Mouse (Mus musculus) gastrocnemius, postnatal 4 days (tissue): ENCODE data around the gene Clmp. TPM values are rescaled to one million over a fixed set of nuclear protein-coding genes. Genes with fewer than 3 reads are reported as not detected.
"Not testable (repeated sequence)": the region's sequence is repeated elsewhere in the genome, so short reads cannot be mapped to it uniquely, and the experiment has no call there.

ENCODE experiments used
- DNase-seq, 2 experiments: peaks; one replicate each; pipeline ENCODE4 v3.0.0; 2021 to 2022; ENCODE audit warnings: low spot score in 2 of 2, mixed read lengths in 2 of 2
- total RNA-seq, 2 experiments: library from RNA; stranded (reverse); gene quantifications; 2 replicates each; pipeline ENCODE4 v1.2.3; 2021

The Clmp gene
- total RNA-seq, 2 experiments from 2014 or later, result 31.1 to 31.8 TPM

- DNase-seq, result no peak
Measured at GRCm38 (mm10) chr9:40730302-40730700, 44.5 kb downstream of the Clmp start.

DNA sequence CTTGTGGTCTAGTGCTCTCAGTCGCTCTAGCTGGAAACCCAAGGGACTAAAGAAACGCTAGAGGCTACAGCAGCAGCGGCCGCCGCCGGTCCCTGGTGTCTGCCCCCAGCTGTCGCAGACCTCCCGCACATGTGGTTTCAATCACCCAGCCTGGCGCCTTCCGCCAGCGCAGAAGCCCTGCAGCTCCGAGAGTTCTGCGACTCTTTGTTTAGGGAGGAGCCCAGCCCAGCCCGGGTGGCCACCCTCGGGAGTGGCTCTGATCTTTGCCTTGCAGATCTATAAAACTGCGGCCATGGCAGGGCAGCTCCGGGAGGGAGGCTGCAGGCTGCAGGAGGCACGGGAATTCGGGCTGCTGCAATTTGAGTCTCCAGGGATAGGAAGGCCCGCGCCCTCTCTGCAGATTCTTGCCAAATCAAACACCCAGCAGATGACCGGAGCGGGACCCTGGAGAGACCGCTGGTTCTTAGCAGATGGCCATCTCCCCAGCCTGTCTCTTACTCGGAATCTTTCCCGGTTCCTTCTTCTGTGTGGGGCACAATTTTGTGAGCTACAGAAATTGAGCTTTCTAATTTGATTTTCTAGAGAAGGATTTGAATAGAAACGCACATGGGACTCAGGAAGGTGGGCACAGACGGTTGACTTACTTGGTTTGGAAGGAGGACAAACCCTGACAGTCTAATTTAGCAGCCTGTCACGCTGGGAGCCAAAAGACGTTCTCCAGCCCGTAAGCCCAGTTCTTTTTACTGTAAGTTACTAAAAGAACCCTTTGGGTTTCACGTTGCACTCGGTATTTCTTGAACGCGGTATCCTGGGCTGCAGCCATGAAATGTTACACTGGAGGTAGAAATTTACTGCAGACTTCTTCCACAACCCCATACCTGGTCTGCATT is 45.2 kb downstream of the Clmp start:
- DNase-seq, result peak; percentile 62 to 81

DNA sequence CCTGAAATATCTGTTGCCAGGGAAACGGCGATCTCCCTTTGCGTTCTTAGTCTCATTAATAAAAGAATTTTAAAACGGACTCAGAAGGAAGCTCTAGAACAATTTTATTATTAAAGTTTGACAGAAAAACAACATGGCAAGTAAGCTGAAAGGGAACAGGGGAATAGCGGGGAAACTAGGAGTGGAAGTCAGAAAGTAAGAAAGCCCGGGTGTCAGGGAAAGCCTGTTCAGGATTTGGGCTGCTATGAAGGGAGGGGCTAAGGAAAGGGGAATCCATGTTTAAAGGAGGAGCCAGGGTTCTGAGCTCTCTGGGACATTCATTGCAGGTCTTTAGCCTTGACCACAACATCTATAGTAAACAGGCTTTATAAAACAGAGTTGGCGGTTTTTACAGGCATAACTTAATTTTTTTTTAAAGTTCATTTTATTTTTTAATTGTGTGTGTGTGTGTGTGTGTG is 45.9 kb downstream of the Clmp start:
- DNase-seq, result no peak

DNA sequence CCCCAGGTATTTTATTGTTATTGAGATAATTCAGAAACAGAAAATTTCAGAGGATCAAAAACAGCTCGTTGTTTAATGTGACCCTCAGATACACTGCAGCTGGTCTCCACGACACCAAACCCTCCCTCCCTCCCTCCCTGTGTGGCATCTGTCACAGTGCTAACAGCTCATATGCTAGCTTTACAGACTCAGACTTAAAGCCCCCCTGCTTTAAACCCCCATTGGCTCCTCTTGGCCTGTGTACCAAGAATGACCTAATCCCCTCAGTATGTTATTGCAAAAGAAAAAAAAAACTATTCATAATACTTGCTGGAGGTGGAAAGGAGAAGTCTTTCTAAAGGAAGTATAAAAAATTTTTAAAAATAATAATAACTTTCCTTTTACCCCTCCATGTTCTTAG is 46.5 kb downstream of the Clmp start:
- DNase-seq, result no peak

GRCm38 (mm10) chr9:40737117-40737516 is 51.4 kb downstream of the Clmp start:
- no peak for DNase-seq

GRCm38 (mm10) chr9:40743525-40744034 is 57.8 kb downstream of the Clmp start:
- no peak for DNase-seq

DNA sequence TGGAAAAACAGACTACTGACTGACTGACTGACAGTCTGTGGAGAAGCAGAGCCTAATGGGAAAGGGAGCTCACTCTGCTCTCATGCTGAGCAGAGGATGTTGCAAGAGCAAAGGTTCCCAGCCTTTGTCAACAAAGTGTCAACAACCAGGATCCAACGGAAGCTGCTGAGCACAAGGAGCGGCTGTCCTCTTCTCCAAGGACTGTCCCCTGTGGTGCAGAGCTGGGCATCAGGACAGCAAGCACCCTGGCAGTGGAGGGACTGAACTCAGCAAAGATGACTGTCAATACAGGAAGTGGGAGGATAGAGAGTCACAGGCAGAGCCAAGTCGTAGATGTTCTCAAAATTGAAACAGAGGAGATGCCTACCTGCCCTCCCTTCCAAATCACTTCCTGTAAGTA is 58.5 kb downstream of the Clmp start:
- DNase-seq, result no peak

DNA sequence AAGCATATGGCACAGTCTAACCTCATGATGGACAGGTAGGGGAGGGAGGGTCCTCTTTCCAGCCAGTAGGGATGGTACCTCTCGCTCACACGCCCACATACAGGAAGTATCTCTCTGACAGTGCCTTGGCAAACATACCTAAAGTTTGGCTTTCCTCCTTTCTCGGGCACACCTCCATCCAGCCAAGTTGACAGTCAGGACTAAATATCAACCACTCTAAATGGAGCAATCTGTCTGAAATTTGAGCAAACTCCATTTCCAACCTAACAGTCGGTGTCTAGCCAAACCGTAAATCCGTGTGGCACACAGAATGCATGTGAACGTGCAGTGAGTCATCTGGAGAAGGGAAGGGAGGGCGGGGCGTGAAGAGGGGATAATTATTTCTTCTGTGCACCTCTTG is 61.0 kb downstream of the Clmp start:
- DNase-seq, result no peak

DNA sequence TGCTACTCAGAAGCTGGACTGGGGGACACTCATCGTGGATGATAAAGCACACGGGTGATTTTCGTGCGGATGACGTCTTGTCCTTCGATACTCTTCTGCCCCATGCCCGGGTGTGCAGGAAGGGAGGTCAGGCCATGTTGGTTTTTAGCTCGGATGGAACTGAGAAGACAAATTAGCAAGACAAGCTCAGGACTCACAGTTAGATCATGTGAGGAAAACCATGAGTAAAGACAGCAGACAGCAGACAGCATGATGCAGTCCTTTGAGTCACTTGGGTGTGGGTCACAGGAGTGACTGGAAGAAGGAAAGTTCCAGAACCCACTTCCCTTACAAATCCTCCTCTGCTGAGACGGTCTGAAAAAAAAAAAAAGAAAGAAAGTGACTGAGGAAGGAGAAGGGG is 61.5 kb downstream of the Clmp start:
- no peak for DNase-seq

DNA sequence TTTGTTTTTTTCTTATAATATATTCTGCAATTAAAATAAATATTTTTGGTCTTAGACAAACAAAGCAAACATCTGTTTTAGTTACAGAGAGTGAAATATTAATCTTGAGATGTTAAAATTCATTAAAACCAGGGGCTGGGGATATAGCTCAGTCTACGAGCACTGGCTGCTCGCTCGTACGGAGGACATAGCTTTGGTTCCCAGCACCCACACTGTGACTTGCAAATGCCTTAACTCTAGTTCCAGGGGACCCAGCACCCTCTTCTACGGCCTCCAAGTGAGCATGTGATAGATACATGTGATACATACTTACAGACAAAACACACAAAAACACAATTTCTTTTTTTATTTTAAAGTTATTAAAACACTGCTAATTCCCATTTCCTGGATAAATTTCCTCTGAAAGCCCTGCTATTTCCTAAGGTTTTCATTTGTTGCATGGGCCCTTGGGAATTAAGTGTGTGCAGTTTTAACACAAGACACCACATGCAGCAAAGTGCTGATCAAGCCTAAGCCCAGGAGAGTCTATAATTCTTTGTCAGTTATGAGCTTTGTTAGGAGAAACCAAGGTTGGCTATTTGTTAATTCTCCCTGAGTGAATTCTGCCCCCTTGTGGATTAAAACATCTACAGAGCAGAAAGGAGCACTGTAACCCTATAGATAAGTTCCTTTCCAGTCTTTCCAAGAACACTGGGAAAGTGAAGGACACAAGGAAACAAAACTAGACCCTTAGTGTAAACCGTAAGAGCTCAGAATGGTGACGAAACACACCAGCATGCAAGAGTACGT is 64.3 kb downstream of the Clmp start:
- no peak for DNase-seq

GRCm38 (mm10) chr9:40751749-40752148 is 66.0 kb downstream of the Clmp start:
- no peak for DNase-seq

GRCm38 (mm10) chr9:40756401-40756800 is 70.6 kb downstream of the Clmp start:
- DNase-seq, result peak in 1 of 2 experiments; percentile 42

GRCm38 (mm10) chr9:40757105-40757626 is 71.4 kb downstream of the Clmp start:
- peak in 1 of 2 experiments; percentile 47 for DNase-seq

DNA sequence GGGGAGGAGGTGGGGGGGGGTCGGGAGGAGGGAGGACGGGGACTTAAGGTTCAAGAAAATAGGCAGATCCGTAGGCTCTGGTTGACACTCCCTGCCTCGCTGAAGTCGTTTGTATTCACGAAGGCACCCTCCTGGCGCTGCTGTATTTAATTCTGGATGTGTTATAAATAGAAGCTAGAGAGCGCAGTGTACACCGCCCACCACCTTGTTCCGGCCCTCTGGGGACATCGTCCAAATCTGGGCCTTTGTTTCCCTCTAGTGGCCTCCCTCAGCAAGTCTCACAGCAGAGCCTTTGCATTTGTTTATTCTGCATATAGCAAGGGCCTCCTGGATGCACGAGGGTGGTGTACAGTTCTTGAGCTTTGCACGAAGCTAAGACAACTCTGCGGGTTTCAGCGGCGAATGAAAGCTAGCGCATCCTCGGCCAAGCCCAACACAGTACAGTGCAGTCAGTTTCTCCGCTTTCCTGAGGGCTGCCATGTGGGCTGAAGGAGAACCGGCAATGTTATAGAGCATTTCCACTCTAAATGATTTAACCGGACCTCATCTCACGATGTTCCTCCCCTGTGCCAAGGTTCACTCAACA is 72.0 kb downstream of the Clmp start:
- peak; percentile 39 to 73 for DNase-seq

DNA sequence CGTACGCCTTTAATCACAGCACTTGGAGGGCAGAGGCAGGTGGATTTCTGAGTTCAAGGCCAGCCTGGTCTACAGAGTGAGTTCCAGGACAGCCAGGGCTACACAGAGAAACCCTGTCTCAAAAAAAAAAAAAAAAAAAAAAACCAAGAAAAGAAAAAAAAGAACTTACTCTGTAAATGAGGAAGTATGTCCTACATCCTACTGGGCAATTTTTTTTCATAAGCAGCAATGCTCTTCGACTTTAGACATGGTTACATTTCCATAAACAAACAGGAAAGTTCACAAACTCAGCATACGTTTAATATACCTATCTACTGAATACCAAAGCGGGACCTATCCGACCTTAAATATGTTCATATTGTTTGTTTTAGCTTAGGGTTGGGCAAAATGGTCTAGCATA is 76.6 kb downstream of the Clmp start:
- no peak for DNase-seq

DNA sequence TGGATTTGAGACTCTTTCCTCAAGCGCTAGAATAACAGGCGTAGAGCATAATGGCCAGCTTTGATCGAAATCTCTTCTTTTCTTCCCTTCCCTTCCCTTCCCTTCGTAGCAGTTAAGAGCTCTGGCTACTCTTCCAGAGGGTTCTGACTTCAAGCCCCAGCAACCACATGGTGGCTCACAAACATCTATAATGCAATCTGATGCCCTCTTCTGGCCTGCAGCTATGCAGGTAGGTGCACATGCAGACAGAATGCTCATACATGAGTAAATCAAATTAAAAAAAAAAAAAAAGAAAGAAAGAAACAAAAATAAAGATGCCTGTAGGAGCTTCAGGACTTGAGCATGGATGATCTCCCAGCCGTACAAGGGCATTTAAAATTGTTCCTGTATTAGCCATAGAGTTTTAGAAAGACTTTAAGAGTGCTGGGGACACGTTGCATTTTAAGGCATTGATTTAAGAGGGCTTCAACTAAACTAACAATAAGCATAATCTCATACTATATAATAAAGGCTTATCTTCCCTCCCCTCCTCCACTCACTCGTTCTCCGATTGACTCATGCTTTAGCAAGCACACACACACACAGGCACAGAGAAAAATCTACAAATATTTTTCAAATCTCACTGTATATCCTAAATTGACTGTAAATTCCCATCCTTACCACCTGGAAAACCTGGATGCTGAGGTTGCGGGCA is 79.3 kb downstream of the Clmp start:
- no peak for DNase-seq

- DNase-seq, result no peak
Measured at GRCm38 (mm10) chr9:40765581-40765940, 79.8 kb downstream of the Clmp start.

DNA sequence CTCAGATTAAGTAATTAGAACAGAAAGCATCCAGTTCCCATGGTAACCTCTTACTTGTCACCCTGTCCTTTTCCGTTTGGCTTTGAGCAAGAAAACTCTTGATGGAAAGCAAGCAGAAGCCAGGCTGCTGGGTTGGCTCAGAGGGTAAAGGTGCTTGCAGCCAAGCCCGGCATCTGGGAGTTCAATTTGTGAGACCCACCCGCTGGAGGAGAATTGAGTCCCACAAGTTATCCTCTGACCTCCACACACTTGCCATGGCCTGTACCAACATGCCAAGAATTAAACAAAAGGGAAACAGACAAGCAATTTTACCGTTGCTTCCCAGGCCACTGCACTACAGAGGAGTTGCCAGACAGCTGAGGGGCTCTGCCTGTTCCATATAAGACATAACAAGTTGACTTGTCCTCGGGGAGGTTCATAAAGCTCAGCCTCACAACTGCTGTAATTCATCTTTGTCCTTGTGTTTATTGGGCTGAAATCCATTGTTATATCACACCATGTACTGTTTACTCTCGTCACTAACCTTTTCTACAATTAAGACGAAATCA is 80.4 kb downstream of the Clmp start:
- DNase-seq, result no peak

GRCm38 (mm10) chr9:40767946-40768345 is 82.2 kb downstream of the Clmp start:
- DNase-seq, result no peak

DNA sequence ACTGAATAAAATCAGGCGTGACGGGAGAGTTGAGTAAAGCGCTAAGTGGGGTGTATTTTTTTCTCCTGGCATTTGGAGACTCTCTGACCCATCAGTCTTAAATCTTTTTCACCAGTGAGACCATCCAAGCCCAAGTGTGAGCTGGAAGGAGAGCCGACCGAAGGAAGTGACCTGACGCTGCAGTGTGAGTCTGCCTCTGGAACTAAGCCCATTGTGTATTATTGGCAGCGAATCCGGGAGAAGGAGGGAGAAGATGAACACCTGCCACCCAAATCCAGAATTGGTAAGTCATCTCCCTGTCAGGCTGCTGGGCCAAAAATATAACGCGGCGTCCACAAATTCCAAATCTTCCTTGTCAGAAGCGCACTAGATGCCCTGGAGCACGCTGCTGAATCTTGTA is 86.5 kb downstream of the Clmp start:
- DNase-seq, result no peak

DNA sequence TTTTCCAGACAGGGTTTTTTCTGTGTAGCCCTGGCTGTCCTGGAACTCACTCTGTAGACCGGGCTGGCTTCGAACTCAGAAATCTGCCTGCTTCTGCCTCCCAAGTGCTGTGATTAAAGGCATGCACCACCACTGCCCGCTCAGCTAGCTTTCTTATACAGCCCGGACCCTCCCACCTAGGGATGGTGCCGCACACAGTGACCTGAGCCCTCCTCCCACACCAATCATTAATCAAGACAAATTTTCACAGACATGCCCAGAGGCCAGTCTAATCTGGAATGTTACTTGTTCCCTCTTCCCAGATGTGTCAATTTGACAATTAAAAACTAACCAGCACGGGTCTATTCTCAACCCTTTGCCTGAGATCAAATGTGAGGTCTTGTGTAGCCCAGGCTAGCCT is 87.4 kb downstream of the Clmp start:
- DNase-seq, result not testable (repeated sequence)
